Mouse (Mus musculus) c-Kit-positive CD71-negative TER-119-negative erythroid progenitor cells, embryonic 14.5 days (primary cell): ENCODE measurements around the gene Tacc2.

ENCODE experiments used
- DNase-seq: peaks from one replicate; pipeline ENCODE4 v3.0.0-alpha.2; 2013; ENCODE audit warnings: low read depth

Tacc2 gene

DNA sequence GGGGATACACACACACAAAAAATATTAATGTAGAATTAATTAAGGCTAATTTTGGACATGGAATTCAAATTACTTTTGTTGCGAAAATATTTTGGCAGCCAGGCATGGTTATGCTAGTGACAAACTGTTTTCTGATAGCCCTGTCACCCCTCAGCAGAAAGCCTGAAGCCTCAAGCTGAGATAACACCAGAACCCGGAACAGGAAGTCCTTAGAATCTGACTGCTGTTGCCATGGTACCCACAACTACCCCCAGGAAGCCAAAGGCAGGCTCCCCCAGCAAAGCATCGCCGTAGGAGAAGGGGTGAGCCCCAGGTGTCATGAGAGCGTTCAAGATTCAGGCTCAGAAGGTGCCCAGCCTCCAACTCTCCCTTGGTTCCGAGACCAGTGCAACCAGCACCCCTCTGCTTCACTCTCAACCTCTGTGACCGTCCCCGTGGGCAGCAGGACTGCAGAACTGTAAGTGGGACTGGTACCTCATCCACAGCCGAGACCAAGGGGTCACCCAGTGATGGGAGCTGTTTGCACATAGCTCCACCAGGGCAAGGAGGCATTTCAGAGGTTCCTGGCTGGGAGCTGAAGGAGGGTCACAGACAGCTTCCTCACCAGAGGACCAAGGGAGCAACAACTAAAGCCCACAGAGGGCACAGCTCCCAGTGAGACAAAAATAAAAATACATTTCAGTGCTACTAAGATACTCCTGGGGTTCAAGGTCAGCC is 196.8 kb downstream of the Tacc2 start, which contains the start of gene Btbd16:
Gene Btbd16 (plus strand): TSS at position 156 of the 717 bp plus-strand sequence.
- DNase-seq: no peak

DNA sequence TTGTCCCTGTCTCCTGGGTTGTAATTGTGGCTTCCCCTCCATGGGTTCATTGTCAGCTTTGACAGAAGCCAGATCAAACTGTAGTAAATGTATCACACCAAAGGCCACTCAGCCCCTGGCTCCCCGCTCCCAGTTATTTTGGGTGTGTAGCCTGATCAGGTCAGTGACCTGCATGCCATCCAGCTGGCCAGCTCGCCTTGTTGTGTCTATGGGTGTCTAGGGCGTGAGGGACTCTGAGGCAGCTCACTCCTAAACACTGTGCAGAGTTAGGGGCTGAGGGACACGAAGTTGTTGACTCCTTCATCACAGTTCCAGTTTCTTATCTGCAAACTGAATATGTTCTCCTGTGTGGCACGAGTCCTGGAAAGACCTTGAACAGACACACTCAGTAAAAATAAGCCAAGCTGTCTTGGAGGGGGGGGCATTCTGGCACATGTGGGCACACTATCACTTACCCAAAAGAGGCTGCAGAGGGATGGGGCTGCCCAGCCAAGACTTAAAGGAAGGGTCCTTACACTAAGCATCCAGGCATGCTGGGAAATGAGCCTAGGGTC is 203.7 kb downstream of the Tacc2 start:
- no peak for DNase-seq

DNA sequence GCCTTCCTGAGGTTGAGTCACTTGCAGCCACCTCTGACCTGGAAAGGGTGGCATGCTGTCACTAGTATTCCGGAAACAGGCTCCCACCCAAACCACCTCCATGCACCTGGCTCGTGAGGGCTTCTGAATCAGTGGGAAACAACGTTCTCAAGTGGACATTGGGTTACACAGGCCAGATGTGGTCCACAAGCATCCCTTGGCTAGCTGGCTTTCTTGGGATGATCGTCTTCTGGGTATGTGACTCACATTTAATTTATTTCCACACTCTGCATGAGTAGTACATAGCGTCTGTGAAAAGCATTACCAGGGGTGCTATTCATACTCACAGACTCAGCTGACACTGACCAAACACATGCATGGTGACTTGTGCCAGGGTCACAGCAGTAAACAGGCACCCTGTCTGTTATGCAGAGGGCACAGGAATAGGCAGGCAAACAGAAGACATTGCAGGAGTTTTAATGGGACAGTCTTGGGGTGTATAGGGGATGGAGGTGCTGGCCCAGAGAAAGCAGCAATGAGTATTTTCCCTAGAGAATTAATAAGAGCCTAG is 205.3 kb downstream of the Tacc2 start:
- no peak for DNase-seq

DNA sequence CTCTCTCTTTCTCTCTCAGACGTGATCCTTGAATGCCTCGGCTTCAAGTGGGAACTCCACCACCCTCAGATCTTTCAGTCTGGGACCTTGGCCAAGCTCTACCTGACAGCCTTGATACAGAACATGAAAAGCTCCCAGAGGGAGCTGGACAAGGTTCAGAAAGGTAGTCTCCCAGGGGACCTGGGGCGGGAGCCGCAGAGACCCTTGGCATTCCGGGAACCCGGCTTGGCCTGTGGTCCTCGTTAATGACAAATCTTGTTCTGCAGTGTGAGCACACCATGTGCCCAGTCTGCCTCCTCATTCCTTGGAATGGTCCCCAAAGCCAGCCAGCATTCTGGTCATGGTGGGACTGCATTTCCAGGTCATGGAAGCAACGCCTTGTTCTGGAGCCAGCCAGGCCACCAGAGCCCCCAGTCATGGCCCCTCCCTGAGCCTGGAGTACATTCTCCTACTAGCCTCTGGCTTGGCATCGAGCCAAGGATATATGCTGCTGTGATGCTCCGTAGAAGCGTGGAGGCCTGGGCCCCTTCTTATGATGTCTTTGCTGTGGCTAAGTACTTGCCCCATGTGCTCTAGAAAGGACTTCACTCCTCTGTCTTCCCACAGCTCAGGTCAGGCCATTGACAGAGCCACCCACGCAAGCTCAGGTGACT is 208.8 kb downstream of the Tacc2 start:
- DNase-seq: no peak

DNA sequence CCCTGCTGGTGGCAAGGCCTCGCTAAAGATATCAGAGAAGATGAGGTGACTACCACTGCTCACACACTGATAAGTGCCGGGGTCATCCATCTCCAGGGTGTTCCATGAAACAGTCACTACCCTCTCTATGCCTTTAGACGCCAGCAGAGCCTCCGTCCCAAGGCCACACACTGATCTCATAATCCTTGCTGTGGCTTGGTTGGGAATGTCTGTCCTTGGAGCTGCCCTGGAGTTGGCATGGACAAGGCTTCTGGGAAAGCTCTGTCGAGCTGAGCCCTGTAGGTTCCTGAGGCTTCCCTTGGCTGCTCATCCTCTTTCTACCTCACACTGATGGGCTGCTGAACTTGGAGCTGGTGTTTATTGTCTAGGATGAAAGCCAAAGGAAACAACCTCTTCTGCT is 209.5 kb downstream of the Tacc2 start:
- DNase-seq: no peak

DNA sequence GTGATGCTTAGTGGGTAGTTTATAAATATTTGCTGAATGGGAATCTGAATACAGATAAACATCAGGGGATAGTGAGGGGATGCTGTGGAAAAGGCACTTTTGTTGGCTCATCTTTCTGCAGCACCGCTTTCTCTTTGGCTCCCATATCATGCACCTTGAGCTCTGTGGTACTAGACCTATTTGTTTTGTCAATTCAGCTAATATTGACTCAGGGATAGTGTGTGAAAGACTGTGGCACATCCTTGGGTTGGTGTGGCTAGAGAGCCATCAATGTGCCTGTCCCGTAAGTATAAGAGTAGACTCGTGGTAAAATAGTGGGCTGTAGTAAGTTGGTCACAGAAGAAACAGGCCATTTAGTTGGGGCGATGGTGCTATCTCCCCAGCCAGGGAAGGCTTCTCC is 210.3 kb downstream of the Tacc2 start:
- DNase-seq: no peak

DNA sequence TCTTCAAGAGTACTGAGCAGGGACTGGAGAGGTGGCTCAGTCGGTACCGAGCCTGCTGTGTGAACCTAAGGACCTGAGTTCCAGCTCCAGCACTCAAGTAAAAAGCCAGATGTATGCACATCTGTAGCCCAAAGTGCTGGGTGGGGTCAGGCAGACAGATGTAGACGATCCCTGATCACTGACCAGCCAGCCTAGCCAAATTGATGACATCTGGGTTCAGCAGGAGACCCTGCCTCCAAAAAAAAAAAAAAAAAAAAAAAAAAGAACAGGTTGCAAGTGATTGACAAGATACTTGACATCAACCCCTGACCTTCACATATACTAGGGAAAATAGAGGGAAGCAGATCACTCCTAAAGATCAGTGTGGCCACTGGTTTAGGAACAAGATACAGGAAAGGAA is 211.7 kb downstream of the Tacc2 start:
- DNase-seq: no peak

DNA sequence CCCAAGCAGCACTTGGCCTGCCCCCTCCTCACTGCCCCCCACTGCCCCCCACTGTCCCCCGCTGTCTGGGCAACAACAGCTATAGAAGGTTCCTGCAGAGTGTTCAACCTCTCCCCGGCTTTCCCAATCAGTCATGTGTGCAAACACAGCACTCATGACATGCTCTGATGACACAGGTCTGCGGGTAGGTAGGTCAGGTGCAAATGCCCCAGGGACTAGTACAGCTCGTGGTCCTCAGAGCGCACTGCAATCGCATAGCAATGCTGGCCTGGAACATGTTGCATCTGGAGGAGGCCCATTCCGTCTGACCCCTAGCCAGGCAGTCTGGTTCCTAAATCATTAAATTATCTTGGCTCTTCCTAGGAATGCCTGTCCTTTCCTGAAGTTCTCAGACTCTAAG is 212.2 kb downstream of the Tacc2 start:
- no peak for DNase-seq

DNA sequence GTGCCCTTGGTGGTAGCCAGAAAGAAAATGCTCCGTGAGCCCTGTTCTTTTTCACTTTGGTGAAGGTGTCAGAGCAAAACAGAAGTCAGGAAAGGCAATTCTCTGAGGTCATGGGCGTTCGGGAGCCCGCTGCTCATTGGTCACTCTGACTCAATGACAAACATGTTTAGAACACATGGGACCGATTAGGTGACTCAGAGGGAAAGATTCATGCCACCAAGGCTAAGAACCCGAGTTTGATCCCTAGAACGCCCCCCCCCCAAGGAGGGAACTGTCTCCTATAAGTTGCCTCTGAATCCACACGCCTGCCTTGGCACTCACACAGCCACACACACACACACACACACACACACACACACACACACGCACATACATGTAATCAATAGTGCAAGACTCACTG is 216.4 kb downstream of the Tacc2 start:
- no peak for DNase-seq

DNA sequence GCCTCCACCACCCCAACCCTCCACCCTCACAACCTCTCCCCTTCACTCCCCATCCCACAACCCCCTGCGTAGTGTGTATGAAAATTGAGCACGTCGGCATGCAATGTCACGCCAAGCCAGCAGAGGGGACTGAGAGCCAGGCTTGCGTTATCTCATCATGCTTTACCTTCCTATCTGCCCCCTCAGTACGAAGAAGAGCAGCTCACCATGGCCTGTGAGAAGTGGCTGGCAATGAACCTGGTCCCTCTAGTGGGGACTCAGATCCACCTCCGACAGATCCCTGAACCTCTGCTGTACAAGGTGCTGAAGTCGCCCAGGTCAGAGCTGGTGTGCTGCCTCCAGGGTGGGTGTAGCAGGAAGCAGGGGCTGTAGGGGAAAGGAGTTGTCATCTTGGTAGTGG is 219.5 kb downstream of the Tacc2 start:
- DNase-seq: no peak

DNA sequence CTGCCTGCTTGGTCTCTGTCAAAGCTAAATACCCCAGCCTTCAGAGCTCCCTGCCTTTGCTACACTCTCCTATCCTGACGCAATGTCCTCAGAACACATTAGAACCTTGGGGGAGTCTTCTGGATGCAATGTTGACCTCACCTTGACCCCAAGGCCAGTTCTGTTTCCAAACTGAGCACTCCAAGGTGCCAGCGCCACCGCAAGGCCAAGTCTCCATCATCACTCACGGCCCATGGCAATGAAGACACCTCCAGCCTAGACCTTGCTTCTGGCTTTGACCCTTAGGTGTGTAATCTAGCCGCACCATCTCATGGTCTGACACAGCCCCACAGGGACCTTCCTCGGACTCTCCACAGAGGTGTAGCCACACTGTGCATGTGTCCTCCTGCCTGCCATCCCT is 220.3 kb downstream of the Tacc2 start:
- DNase-seq: no peak

DNA sequence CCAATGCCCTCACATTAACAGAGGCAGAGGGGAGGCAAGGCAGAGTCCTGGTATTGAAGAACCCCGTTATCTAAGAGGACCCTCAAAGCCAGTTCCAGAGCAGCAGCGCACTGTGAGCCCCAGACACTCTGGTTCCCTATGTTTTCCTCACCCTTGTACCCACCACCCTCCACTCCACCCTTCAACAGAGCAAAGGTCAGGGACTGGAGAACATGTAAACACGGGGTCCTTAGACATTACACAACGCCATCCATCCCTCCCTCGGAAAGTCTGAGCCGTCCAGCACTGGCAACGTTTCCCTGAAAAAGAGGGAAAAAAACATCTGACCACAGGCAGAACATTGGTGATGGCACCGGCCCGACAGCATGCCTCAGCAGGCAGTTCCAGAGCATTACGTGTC is 222.2 kb downstream of the Tacc2 start:
- DNase-seq: no peak

DNA sequence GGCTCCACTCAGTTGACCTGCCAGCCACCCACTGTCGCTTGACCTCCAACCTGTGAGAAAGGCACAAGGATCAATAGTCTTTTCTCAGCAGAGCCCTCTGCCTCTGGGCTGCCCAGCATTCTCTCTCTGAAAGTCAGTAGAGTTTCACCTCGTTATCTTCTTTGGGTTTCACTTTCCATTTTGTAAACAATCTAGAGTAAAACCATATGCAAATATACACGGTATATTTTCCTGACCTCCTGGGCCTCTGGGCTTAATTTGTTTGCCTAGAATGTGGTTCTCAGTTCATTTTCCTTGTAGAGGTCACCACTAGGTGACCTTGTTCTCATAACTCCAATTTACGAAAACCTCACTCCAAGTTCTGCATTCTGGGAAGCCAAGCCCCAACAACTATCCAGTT is 223.4 kb downstream of the Tacc2 start:
- no peak for DNase-seq

DNA sequence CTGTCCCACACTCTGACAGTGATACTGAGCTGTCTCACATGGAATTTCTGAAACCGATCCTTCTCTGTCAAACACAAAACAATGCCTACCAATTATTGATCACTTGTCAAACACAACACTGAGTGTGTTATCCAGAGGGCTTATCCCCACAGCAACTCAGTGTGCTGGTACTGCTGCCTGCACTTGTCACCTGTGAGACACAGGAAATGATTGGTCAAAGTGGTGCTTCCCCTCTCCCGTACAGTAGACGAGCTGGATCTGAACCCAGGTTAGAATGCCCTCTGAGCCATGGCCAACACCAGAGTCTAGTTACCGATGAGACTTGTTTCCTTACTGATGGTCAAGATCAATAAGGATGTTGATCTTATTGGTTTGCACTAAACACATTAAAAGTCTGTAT is 224.6 kb downstream of the Tacc2 start:
- no peak for DNase-seq

DNA sequence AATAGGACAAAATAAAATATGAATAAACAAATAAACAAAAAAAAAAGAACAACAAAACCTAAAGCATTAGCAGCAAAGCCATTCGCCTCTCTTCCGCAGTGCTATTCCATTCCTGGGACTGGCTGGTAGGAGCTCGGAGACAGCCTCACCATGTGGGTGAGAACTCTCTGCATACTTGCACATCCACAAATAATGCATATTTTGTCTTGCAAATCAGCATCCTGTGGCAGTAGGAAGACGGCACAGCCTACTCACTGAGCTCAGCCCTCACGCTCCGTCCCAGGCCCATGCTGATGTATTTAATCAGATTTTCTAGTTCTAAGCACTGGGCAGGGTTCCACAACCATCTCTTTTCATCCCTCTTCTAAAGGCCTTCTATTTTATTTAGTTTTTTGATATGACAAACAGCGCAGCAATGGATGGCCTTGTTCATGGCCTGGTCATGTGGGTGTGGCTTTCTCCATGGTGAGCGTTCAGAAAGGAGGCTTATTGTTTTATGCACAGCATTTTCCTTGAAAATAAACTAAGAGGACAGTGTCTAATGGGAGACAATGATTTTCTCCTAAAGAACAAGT is 226.1 kb downstream of the Tacc2 start:
- DNase-seq: no peak

DNA sequence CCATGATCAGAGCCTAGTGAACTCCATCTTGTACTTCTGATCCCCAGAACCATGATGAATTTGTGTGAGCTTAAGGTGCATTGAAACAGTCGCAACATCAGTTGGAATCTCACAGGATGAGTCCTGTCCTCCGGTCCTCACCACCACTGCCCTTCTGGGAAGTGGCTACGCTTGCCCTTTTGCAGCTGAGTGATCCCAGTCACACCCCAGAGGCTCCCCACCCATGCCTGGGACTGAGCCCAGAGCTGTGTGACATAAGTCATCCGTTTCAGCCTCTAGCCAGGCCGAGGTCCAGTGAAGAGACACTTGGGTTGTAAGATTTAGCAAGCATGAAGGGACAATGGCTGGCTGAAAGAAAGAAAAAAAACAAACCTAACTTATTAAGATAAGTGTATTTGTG is 227.8 kb downstream of the Tacc2 start:
- no peak for DNase-seq

DNA sequence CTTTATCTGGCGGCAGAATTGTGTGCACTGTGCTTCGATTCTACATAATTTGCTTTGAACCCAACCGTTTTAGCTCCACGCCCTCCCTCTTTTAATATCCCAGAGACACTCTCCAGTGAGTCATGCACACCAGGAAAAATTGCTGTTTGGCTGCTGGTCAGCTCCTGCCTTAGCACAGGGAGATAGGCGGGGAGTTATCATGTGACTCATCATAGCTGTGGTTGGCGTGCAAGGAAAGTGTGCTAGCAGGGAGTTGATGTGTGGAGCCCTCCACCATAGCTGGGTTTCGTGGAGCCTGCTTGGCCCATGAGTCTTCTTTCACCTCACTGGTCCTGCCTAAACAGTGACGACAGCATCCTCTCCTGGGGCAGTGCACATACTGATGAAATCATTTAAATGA is 230.5 kb downstream of the Tacc2 start:
- no peak for DNase-seq

DNA sequence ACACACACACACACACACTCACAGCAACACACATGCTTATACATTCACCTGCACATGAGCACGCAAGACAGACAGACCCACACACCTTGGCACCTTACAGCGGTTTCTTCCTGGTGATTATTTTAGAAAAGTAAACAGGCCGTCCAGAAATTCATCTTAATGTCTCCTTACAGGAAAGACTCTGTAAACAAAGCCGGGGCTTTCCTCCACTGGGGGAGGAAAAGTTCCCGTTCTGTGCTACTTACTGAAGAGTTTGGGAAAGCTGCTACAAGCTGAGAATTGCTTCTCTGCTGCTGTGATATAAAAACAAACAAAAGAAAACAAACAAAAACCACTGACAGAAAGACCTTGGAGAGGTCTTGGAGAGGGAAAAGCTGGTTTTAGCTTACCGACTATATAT is 231.5 kb downstream of the Tacc2 start:
- DNase-seq: no peak

DNA sequence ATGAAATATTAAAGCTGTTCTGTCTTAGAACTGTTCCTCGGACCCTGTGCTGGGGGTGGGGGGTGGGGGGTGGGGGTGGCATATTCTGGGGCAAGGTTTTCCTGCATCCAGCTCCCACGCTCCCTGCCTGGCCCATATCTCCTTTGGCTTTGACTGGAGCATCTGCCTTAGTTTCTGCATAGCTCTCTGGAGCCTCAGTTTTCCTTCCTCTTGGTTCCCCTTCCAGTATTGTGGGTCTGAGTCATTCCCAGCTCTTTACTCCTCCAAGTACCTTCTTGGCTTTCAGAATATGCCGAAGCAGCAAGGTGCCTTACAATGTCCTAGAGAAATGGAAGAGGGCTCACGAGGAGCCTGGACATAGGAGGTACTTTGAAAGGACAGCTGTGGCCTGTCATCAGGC is 233.0 kb downstream of the Tacc2 start:
- no peak for DNase-seq

DNA sequence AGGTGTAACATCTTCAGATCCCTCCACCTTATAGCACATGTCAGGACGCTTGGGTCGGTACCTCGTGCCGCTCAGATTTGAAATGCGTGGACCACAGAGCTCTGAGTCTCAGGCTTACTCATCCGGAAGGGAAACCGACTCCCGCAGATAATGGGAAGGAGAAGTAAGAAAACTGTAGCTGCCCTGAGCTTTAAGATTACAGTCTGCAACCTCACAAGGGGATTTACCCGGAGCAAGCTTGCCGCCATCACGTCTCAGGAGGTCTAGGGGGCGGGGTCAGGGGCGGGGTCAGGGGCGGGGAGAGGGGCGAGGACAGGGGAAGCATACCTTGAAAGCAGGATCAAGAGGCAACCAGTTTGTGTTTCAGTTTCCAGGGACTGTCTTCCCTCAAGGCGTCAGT is 235.2 kb downstream of the Tacc2 start:
- DNase-seq: no peak
